Mouse (Mus musculus): ENCODE measurements around the gene Map4k5.

Gene Map4k5

DNA sequence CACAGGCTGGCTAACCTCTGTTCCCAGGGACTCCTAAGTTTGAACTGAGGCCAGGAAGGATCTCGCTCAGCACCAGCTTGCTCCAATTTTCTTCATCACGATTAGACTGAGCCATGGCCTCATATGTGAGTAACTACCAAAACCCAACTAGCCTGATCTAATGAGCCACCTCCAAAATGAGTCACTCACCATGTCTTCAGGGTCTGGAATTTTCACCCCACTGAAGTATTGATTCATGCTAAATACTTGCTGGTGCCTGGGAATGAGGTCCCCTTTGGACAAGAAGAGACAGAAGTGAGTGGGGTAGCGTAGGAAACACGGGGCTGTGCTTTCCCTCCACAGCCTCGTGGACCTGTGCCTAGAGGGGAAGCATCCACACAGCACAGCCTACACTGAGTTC, 139.1 kb downstream of the Map4k5 start:
- no peak for DNase-seq (ENCODE audit: low spot score)

All from T-cell, adult 2 months (primary cell).